Mouse (Mus musculus): ENCODE results near the gene Mnat1. TPM values are rescaled to one million over a fixed set of nuclear protein-coding genes. Genes with fewer than 3 reads are reported as not detected.
"Not testable (repeated sequence)": the region's sequence is repeated elsewhere in the genome, so short reads cannot be mapped to it uniquely, and the experiment has no call there.

Gene Mnat1
- polyA plus RNA-seq, 1 experiment = 4.4 TPM

GRCm38 (mm10) chr12:73110431-73111111 lies 12.9 kb upstream of the Mnat1 start:
- Histone ChIP-seq H3K4me3 (ENCODE audit: control insufficient read depth, low read depth, low read length) (no peak overlapping the region; the same call in 1 of the 2 replicates), H3K4me1 (ENCODE audit: control insufficient read depth, insufficient read depth, low read length) (peaks cover 19% of the 10 kb centered on the region), H3K27me3 (ENCODE audit: control insufficient read depth, insufficient read depth, low read length) (no peaks in the 10 kb centered on the region; the same call in 1 of the 2 replicates), H3K27ac (ENCODE audit: control insufficient read depth, insufficient read depth, low read depth, low read length) (no peak overlapping the region), H3K36me3 (ENCODE audit: control insufficient read depth, insufficient read depth, low read length) (no peaks in the 10 kb centered on the region)
- TF ChIP-seq CTCF (IDR thresholded peaks at IDR 0.05; ENCODE audit: control insufficient read depth, insufficient read depth, insufficient replicate concordance, low read depth, low read length) (no peak), POLR2A (IDR thresholded peaks at IDR 0.05; ENCODE audit: control insufficient read depth, low read depth, low read length) (no peak)

GRCm38 (mm10) chr12:73111561-73112325 lies 11.8 kb upstream of the Mnat1 start:
- Histone ChIP-seq H3K27me3 (ENCODE audit: control insufficient read depth, insufficient read depth, low read length) (no peaks in the 10 kb centered on the region; the same call in 1 of the 2 replicates), H3K27ac (ENCODE audit: control insufficient read depth, insufficient read depth, low read depth, low read length) (no peak overlapping the region), H3K4me1 (ENCODE audit: control insufficient read depth, insufficient read depth, low read length) (peaks cover 19% of the 10 kb centered on the region), H3K4me3 (ENCODE audit: control insufficient read depth, low read depth, low read length) (peak overlapping the region; percentile 67), H3K36me3 (ENCODE audit: control insufficient read depth, insufficient read depth, low read length) (no peaks in the 10 kb centered on the region)
- TF ChIP-seq POLR2A (IDR thresholded peaks at IDR 0.05; ENCODE audit: control insufficient read depth, low read depth, low read length) (no peak), CTCF (IDR thresholded peaks at IDR 0.05; ENCODE audit: control insufficient read depth, insufficient read depth, insufficient replicate concordance, low read depth, low read length) (no peak)

DNA sequence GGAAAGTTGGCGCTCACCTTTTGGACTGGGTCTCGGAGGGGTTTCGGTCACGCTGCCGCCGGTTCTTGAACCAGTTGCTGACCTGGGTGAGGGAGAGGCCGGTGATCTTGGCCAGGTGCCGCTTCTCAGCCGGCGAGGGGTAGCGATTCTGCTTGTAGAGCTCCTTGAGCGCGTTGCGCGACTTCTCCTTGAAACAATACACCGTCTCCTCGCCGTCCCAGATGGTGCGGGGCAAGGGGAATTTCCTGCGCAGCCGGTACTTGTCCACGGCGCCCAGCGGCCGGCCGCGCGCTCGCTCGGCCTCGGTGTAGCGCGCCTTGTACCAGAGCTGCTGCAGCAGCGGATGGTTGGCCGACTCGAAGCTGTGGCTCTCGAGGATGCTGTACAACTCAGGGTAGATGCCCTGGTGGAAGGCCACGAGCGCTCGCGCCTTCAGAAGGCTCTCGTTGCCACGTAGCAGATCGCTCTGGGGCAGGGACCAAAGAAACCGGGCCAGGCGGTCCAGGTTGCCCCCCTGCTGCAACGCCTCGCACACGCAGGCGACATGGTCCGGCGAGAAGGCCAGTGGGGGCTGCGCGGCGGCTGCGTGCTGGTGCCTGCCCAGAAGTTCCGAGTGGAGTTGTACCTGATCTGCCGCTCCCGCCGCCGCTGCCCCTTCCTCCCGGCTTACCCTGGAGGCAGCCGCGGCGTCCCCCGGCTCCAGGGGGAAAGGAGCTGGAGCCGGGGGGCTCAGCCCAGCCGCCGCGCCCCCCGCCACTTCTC lies 11.0 kb upstream of the Mnat1 start:
- Histone ChIP-seq H3K4me1 (ENCODE audit: control insufficient read depth, insufficient read depth, low read length) (peaks cover 19% of the 10 kb centered on the region), H3K27me3 (ENCODE audit: control insufficient read depth, insufficient read depth, low read length) (no peaks in the 10 kb centered on the region; the same call in 1 of the 2 replicates), H3K27ac (ENCODE audit: control insufficient read depth, insufficient read depth, low read depth, low read length) (no peak overlapping the region), H3K36me3 (ENCODE audit: control insufficient read depth, insufficient read depth, low read length) (no peaks in the 10 kb centered on the region), H3K4me3 (ENCODE audit: control insufficient read depth, low read depth, low read length) (peak overlapping the region; percentile 67)
- TF ChIP-seq POLR2A (IDR thresholded peaks at IDR 0.05; ENCODE audit: control insufficient read depth, low read depth, low read length) (no peak), CTCF (IDR thresholded peaks at IDR 0.05; ENCODE audit: control insufficient read depth, insufficient read depth, insufficient replicate concordance, low read depth, low read length) (no peak)

DNA sequence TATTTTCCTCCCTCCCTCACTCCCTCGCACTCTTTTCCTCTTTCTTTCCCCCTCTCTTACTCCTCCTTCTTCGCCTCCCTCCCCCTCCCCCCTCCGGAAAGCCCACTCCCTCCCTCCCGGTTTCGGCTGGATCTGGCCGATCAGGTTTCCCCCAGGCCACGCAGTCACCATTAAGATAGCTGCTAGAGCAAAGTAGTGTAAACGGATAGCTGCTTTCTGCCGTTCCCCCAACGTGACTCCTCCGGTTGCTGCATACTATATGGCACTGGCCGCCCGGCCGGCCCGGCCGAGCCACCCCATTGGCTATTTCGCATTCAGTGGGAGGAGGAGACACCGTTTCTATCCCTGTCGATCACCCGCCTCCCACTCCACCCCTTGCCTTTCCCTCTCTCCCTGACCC lies 10.3 kb upstream of the Mnat1 start, which contains the start of gene Six4:
Gene Six4 (minus strand): TSS at position 261 of the 400 bp plus-strand sequence.
- peak within 1 kb of the TSS; percentile 67 for H3K4me3 ChIP-seq (ENCODE audit: control insufficient read depth, low read depth, low read length)
- no peak within 1 kb of the TSS for H3K27ac ChIP-seq (ENCODE audit: control insufficient read depth, insufficient read depth, low read depth, low read length)
- H3K27me3 ChIP-seq (ENCODE audit: control insufficient read depth, insufficient read depth, low read length) = no peaks in the 10 kb centered on the region; the same call in 1 of the 2 replicates
- no peak for TF ChIP-seq POLR2A (IDR thresholded peaks at IDR 0.05; ENCODE audit: control insufficient read depth, low read depth, low read length)
- no peak for TF ChIP-seq CTCF (IDR thresholded peaks at IDR 0.05; ENCODE audit: control insufficient read depth, insufficient read depth, insufficient replicate concordance, low read depth, low read length)
- no peaks in the 10 kb centered on the region for H3K36me3 ChIP-seq (ENCODE audit: control insufficient read depth, insufficient read depth, low read length)
- peaks cover 19% of the 10 kb centered on the region for H3K4me1 ChIP-seq (ENCODE audit: control insufficient read depth, insufficient read depth, low read length)

- Histone ChIP-seq H3K27me3 (ENCODE audit: control insufficient read depth, insufficient read depth, low read length) (no peaks in the 10 kb centered on the region), H3K4me3 (ENCODE audit: control insufficient read depth, low read depth, low read length) (no peak overlapping the region), H3K36me3 (ENCODE audit: control insufficient read depth, insufficient read depth, low read length) (no peaks in the 10 kb centered on the region), H3K27ac (ENCODE audit: control insufficient read depth, insufficient read depth, low read depth, low read length) (no peak overlapping the region), H3K4me1 (ENCODE audit: control insufficient read depth, insufficient read depth, low read length) (no peaks in the 10 kb centered on the region; the same call in none of the 2 replicates)
- TF ChIP-seq POLR2A (IDR thresholded peaks at IDR 0.05; ENCODE audit: control insufficient read depth, low read depth, low read length) (no peak), CTCF (IDR thresholded peaks at IDR 0.05; ENCODE audit: control insufficient read depth, insufficient read depth, insufficient replicate concordance, low read depth, low read length) (no peak)
Measured at GRCm38 (mm10) chr12:73125250-73125649, 1.7 kb downstream of the Mnat1 start.

- Histone ChIP-seq H3K27me3 (ENCODE audit: control insufficient read depth, insufficient read depth, low read length) (no peaks in the 10 kb centered on the region), H3K4me3 (ENCODE audit: control insufficient read depth, low read depth, low read length) (no peak overlapping the region), H3K4me1 (ENCODE audit: control insufficient read depth, insufficient read depth, low read length) (no peaks in the 10 kb centered on the region), H3K27ac (ENCODE audit: control insufficient read depth, insufficient read depth, low read depth, low read length) (no peak overlapping the region), H3K36me3 (ENCODE audit: control insufficient read depth, insufficient read depth, low read length) (no peaks in the 10 kb centered on the region)
- TF ChIP-seq POLR2A (IDR thresholded peaks at IDR 0.05; ENCODE audit: control insufficient read depth, low read depth, low read length) = no peak
Measured at GRCm38 (mm10) chr12:73140732-73141131, 17.2 kb downstream of the Mnat1 start.

DNA sequence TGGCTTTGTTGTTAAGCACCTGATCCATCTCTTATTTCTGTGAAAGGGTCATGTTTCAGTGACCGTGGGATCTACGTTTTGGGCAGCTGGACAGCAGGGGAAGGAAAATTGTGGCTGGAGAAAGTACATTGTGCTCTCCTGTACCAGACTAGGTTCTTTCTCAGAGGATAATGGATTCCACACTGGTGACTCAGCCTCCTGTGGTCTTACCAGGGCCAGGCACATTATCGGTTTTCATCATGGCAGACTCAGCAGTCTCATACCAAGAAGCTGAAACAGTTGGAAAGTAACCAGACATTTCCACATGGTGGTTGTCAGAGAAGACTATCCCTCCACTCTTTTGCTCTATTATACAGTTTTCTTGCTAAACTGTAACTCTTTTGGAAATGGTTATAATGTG lies 23.7 kb downstream of the Mnat1 start:
- TF ChIP-seq POLR2A (IDR thresholded peaks at IDR 0.05; ENCODE audit: control insufficient read depth, low read depth, low read length) (no peak), CTCF (IDR thresholded peaks at IDR 0.05; ENCODE audit: control insufficient read depth, insufficient read depth, insufficient replicate concordance, low read depth, low read length) (no peak)
- no peak overlapping the region for H3K4me3 ChIP-seq (ENCODE audit: control insufficient read depth, low read depth, low read length)
- no peaks in the 10 kb centered on the region for H3K36me3 ChIP-seq (ENCODE audit: control insufficient read depth, insufficient read depth, low read length)
- H3K27ac ChIP-seq (ENCODE audit: control insufficient read depth, insufficient read depth, low read depth, low read length) = no peak overlapping the region
- no peaks in the 10 kb centered on the region for H3K27me3 ChIP-seq (ENCODE audit: control insufficient read depth, insufficient read depth, low read length)
- no peaks in the 10 kb centered on the region for H3K4me1 ChIP-seq (ENCODE audit: control insufficient read depth, insufficient read depth, low read length)

- H3K27ac ChIP-seq (ENCODE audit: control insufficient read depth, insufficient read depth, low read depth, low read length); H3K36me3 ChIP-seq (ENCODE audit: control insufficient read depth, insufficient read depth, low read length); H3K4me1 ChIP-seq (ENCODE audit: control insufficient read depth, insufficient read depth, low read length); H3K27me3 ChIP-seq (ENCODE audit: control insufficient read depth, insufficient read depth, low read length); H3K4me3 ChIP-seq (ENCODE audit: control insufficient read depth, low read depth, low read length): not testable (repeated sequence)
Measured at GRCm38 (mm10) chr12:73151038-73151437, 27.5 kb downstream of the Mnat1 start.
